Mouse (Mus musculus): ENCODE results near the gene Mosmo.

DNA sequence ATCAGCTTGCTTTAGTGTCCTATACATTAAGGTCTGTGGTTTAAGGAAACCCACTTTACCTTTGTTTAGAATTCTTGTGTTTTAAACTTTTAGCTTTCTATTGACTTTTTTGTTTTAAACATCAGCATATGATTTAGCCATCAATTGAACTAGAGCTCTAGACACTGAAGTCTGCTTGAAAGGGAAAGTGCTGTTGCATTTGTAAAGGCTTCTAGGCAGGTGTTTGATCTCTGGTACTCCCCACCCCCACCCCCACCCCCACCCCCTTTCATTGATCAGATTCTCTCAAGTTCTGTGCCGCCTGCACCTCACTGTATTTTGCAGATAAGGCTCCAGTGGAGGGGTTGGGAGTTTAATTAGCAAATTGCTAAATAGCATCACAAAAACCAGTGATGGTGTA is 18.2 kb downstream of the Mosmo start:
- TF ChIP-seq CTCF (conservative IDR thresholded peaks at IDR 0.05 in 1 of 2, IDR thresholded peaks at IDR 0.05 in 1 of 2; ENCODE audit: low read depth in 2 of 2, low read length in 2 of 2): no peak
- no peak for TF ChIP-seq NRF1 (IDR thresholded peaks at IDR 0.05; ENCODE audit: low read depth, low read length)
- no peak for TF ChIP-seq E2F4 (IDR thresholded peaks at IDR 0.05; ENCODE audit: insufficient replicate concordance, low read depth, low read length)
- TF ChIP-seq MAFK (IDR thresholded peaks at IDR 0.05; ENCODE audit: insufficient replicate concordance, low read length): no peak
- TF ChIP-seq ZKSCAN1 (IDR thresholded peaks at IDR 0.05; ENCODE audit: borderline replicate concordance, low read depth, low read length): no peak
- no peak for TF ChIP-seq TCF12 (IDR thresholded peaks at IDR 0.05; ENCODE audit: low read depth, low read length)
- no peak for TF ChIP-seq POLR2A (IDR thresholded peaks at IDR 0.05; ENCODE audit: low read depth, low read length)
- TF ChIP-seq MEF2A (IDR thresholded peaks at IDR 0.05; ENCODE audit: borderline replicate concordance, low read depth, low read length): no peak
- no peak for TF ChIP-seq EP300 (IDR thresholded peaks at IDR 0.05; ENCODE audit: low read length)
- no peak for TF ChIP-seq MAX (IDR thresholded peaks at IDR 0.05; ENCODE audit: low read length)
- TF ChIP-seq NELFE (IDR thresholded peaks at IDR 0.05; ENCODE audit: low read depth, low read length): no peak
- TF ChIP-seq RAD21 (IDR thresholded peaks at IDR 0.05; ENCODE audit: low read depth, low read length): no peak
- TF ChIP-seq ZC3H11A (IDR thresholded peaks at IDR 0.05; ENCODE audit: low read depth, low read length): no peak

Data from CH12.LX (cell line).